Mouse (Mus musculus) right cerebral cortex, postnatal 25 days (tissue): ENCODE results near the gene Cdh4.
A peak's percentile ranks its signal among the peaks of the same experiment; 100 is the strongest.

Source experiments
- DNase-seq: peaks from one replicate; pipeline ENCODE4 v3.0.0; 2022

Cdh4 gene

GRCm38 (mm10) chr2:179877551-179878215 lies 435.5 kb downstream of the Cdh4 start:
- DNase-seq = peak; percentile 38

- DNase-seq = no peak
Measured at GRCm38 (mm10) chr2:179884561-179884960, 442.3 kb downstream of the Cdh4 start.

GRCm38 (mm10) chr2:179891048-179891447 lies 448.8 kb downstream of the Cdh4 start:
- DNase-seq = no peak

GRCm38 (mm10) chr2:179896949-179897348 lies 454.7 kb downstream of the Cdh4 start:
- DNase-seq = no peak

GRCm38 (mm10) chr2:179912911-179913310 lies 470.7 kb downstream of the Cdh4 start:
- DNase-seq = no peak

- no peak for DNase-seq
Measured at GRCm38 (mm10) chr2:179913349-179913748, 471.1 kb downstream of the Cdh4 start.

GRCm38 (mm10) chr2:179914246-179914645 lies 472.0 kb downstream of the Cdh4 start:
- DNase-seq = no peak

GRCm38 (mm10) chr2:179916877-179917673 lies 474.8 kb downstream of the Cdh4 start:
- DNase-seq = peak; percentile 49

- no peak for DNase-seq
Measured at GRCm38 (mm10) chr2:179920042-179920441, 477.8 kb downstream of the Cdh4 start.

- DNase-seq = no peak
Measured at GRCm38 (mm10) chr2:179921021-179921653, 478.9 kb downstream of the Cdh4 start.

GRCm38 (mm10) chr2:179924038-179924437 lies 481.8 kb downstream of the Cdh4 start:
- DNase-seq = no peak

- DNase-seq = no peak
Measured at GRCm38 (mm10) chr2:179929166-179929565, 486.9 kb downstream of the Cdh4 start.

- DNase-seq = no peak
Measured at GRCm38 (mm10) chr2:179931741-179932140, 489.5 kb downstream of the Cdh4 start.

- no peak for DNase-seq
Measured at GRCm38 (mm10) chr2:179934165-179934564, 491.9 kb downstream of the Cdh4 start.

- no peak for DNase-seq
Measured at GRCm38 (mm10) chr2:179937091-179937490, 494.9 kb downstream of the Cdh4 start.

GRCm38 (mm10) chr2:179941696-179942095 lies 499.5 kb downstream of the Cdh4 start:
- no peak for DNase-seq

- DNase-seq = no peak
Measured at GRCm38 (mm10) chr2:179945051-179945450, 502.8 kb downstream of the Cdh4 start.

GRCm38 (mm10) chr2:179946496-179946895 lies 504.3 kb downstream of the Cdh4 start:
- no peak for DNase-seq

GRCm38 (mm10) chr2:179947607-179948006 lies 505.4 kb downstream of the Cdh4 start:
- DNase-seq = no peak

GRCm38 (mm10) chr2:179948820-179949219 lies 506.6 kb downstream of the Cdh4 start:
- no peak for DNase-seq
